Mouse (Mus musculus): ENCODE measurements at regions not wholly inside any gene's neighbourhood (a gene's known extent, or its start where the extent isn't known, plus 50 kb on each side); places are given as distances from the start of the nearest gene placed in this dataset. TPM values are rescaled to one million over a fixed set of nuclear protein-coding genes. Genes with fewer than 3 reads are reported as not detected.

GRCm38 (mm10) chr13:119364160-119364559 lies 64.2 kb upstream of the Paip1 start:
- WGBS (ENCODE audit: insufficient replicate concordance) = 77% methylated on average over 5 of the region's 5 CpGs
- no peaks in the 10 kb centered on the region for H3K4me1 ChIP-seq (replicated peaks)
- no peaks in the 10 kb centered on the region for H3K27me3 ChIP-seq
- DNase-seq (no peak), ATAC-seq (ENCODE audit: low read depth) (no peak)
- H3K4me3 ChIP-seq (replicated peaks) = no peak overlapping the region
- H3K4me2 ChIP-seq = no peak overlapping the region
- peaks cover 13% of the 10 kb centered on the region; the same call in 1 of the 2 replicates for H3K36me3 ChIP-seq
- no peaks in the 10 kb centered on the region for H3K9me3 ChIP-seq (replicated peaks)
- no peak overlapping the region for H3K27ac ChIP-seq
- H3K9ac ChIP-seq = no peak overlapping the region

GRCm38 (mm10) chr13:119367544-119367943 lies 60.9 kb upstream of the Paip1 start:
- no peak overlapping the region for H3K9ac ChIP-seq

GRCm38 (mm10) chr13:119378404-119379037 lies 49.9 kb upstream of the Paip1 start:
- DNase-seq (peak; percentile 38), ATAC-seq (ENCODE audit: low read depth) (no peak)
- Histone ChIP-seq H3K9me3 (replicated peaks) (no peaks in the 10 kb centered on the region), H3K27ac (no peak overlapping the region), H3K27me3 (no peaks in the 10 kb centered on the region), H3K36me3 (peaks cover 14% of the 10 kb centered on the region), H3K4me1 (replicated peaks) (no peaks in the 10 kb centered on the region), H3K4me2 (no peak overlapping the region), H3K9ac (no peak overlapping the region), H3K4me3 (replicated peaks) (no peak overlapping the region)
- WGBS (ENCODE audit: insufficient replicate concordance) = 40% methylated on average over 5 of the region's 5 CpGs

More at GRCm38 (mm10) chr13:119367544-119367943, 60.9 kb upstream of the Paip1 start:
- no peak overlapping the region for H3K4me2 ChIP-seq
- H3K9me3 ChIP-seq (replicated peaks) = no peaks in the 10 kb centered on the region
- H3K4me1 ChIP-seq (replicated peaks) = no peaks in the 10 kb centered on the region
- 51% methylated on average over 5 of the region's 5 CpGs for WGBS (ENCODE audit: insufficient replicate concordance)
- no peak overlapping the region for H3K27ac ChIP-seq
- peaks cover 17% of the 10 kb centered on the region; the same call in 1 of the 2 replicates for H3K36me3 ChIP-seq
- no peaks in the 10 kb centered on the region for H3K27me3 ChIP-seq
- DNase-seq = no peak
- ATAC-seq (ENCODE audit: low read depth) = no peak
- H3K4me3 ChIP-seq (replicated peaks) = no peak overlapping the region

Small RNA genes lying in the stretch of these regions (microRNA-seq; reads per million reads assigned to microRNA genes)
- gene Gm44488 = not detected
